11 mouse cellular contexts compared by ENCODE assay signal in genomic region chr1:191072329-191072913, GRCm38 (mm10). TPM values are rescaled to one million over a fixed set of nuclear protein-coding genes. Genes with fewer than 3 reads are reported as not detected.
DNase-seq lines count a peak whose midpoint lies in the region; ATAC-seq lines count a peak whose summit lies in the region.
"Had no signal": no experiment of that assay in that cellular context is flagged by ENCODE, and none has a peak within 500 bp of the region (broad histone marks: within the 10 kb centered on the region; RNA-seq: fewer than 3 reads in every experiment).

No protein-coding gene starts in this region.

- no peaks in the 10 kb centered on the region for H3K27me3 ChIP-seq in midbrain, embryonic 14.5 days (ENCODE audit: control insufficient read depth, insufficient read depth, low read length)
- H3K27me3 ChIP-seq: limb, embryonic 13.5 days had no signal

- WGBS in midbrain, embryonic 14.5 days: 95% methylated on average over 16 of the region's 16 CpGs

- no peak overlapping the region for H3K9ac ChIP-seq in midbrain, embryonic 14.5 days (replicated peaks; ENCODE audit: low read length)
- H3K9ac ChIP-seq: limb, embryonic 13.5 days had no signal

- H3K4me1 ChIP-seq in midbrain, embryonic 14.5 days (ENCODE audit: control insufficient read depth, insufficient read depth, low read length): no peaks in the 10 kb centered on the region
- H3K4me1 ChIP-seq: limb, embryonic 13.5 days had no signal

- H3K4me3 ChIP-seq in midbrain, embryonic 14.5 days (replicated peaks; ENCODE audit: low read depth, low read length): no peak overlapping the region
- H3K4me3 ChIP-seq: limb, embryonic 13.5 days had no signal

- H3K36me3 ChIP-seq in midbrain, embryonic 14.5 days (ENCODE audit: control insufficient read depth, insufficient read depth, low read length): peaks cover 23% of the 10 kb centered on the region

- ATAC-seq in granulocyte monocyte progenitor cell, adult 5-6 weeks (replicated peaks; ENCODE audit: poor library complexity, severe bottlenecking): peak; percentile 50
- ATAC-seq in megakaryocyte, adult 5-6 weeks (ENCODE audit: poor library complexity, severe bottlenecking): peak; percentile 30
- ATAC-seq in midbrain, embryonic 14.5 days (ENCODE audit: low FRiP score, low TSS enrichment): no peak

- no peak overlapping the region for H3K27ac ChIP-seq in midbrain, embryonic 14.5 days (replicated peaks; ENCODE audit: low read depth, low read length)
- H3K27ac ChIP-seq: limb, embryonic 13.5 days had no signal

- no peak overlapping the region for H3K4me2 ChIP-seq in midbrain, embryonic 14.5 days (ENCODE audit: low read length)
- H3K4me2 ChIP-seq: limb, embryonic 13.5 days had no signal

- DNase-seq in kidney, adult 9 months: peak; percentile 38
- no peak for DNase-seq in kidney, postnatal 10 days
- DNase-seq in adrenal gland, postnatal 25 days: peak; percentile 31
- no peak for DNase-seq in Muller cell, postnatal 12 days (ENCODE audit: inconsistent ontology term)
- DNase-seq in midbrain, embryonic 14.5 days: no peak
- no peak for DNase-seq in ovary, postnatal 36 days (ENCODE audit: low spot score)
- DNase-seq: cerebellum, adult 11 months had no signal

- H3K9me3 ChIP-seq in midbrain, embryonic 14.5 days (ENCODE audit: control insufficient read depth, low read length): no peaks in the 10 kb centered on the region
- H3K9me3 ChIP-seq: limb, embryonic 13.5 days had no signal

RNA-seq across cellular contexts. Expression of gene Nsl1, which starts 9.6 kb away (rescaled TPM):
- total RNA-seq in adrenal gland, postnatal 25 days (2021): 1.9 and 3.3 TPM in 2 replicates
- total RNA-seq in granulocyte monocyte progenitor cell, adult 5-6 weeks (2014; fragmentation: Nextera tagmentation): 11.1 and 12.6 TPM in 2 replicates
- total RNA-seq in granulocyte monocyte progenitor cell, adult 5-6 weeks (2017): 14.1 and 17.6 TPM in 2 replicates
- total RNA-seq in megakaryocyte, adult 5-6 weeks (2015): 7.3 and 8.1 TPM in 2 replicates
- total RNA-seq in megakaryocyte, adult 5-6 weeks (2017): 19.7 and 22.0 TPM in 2 replicates
- polyA plus RNA-seq in midbrain, embryonic 14.5 days (2014; fragmentation: Nextera tagmentation; extraction: Ambion mirVana): 2.7 and 4.9 TPM in 2 replicates

RNA-seq across cellular contexts. Expression of gene Tatdn3, which starts 9.7 kb away (rescaled TPM):
- total RNA-seq in adrenal gland, postnatal 25 days (2021): 18.1 and 28.4 TPM in 2 replicates
- 4.0 and 21.4 TPM in 2 replicates for total RNA-seq in granulocyte monocyte progenitor cell, adult 5-6 weeks (2014; fragmentation: Nextera tagmentation)
- total RNA-seq in granulocyte monocyte progenitor cell, adult 5-6 weeks (2017): 9.3 and 12.5 TPM in 2 replicates
- total RNA-seq in megakaryocyte, adult 5-6 weeks (2015): 20.0 and 24.7 TPM in 2 replicates
- 9.9 and 11.8 TPM in 2 replicates for total RNA-seq in megakaryocyte, adult 5-6 weeks (2017)
- polyA plus RNA-seq in midbrain, embryonic 14.5 days (2014; fragmentation: Nextera tagmentation; extraction: Ambion mirVana): 15.9 and 16.0 TPM in 2 replicates

RNA-seq across cellular contexts. Expression of gene Batf3, which starts 25.2 kb away (rescaled TPM):
- 1.7 and 3.1 TPM in 2 replicates for total RNA-seq in adrenal gland, postnatal 25 days (2021)
- total RNA-seq in granulocyte monocyte progenitor cell, adult 5-6 weeks (2014; fragmentation: Nextera tagmentation): not detected in 2 replicates
- total RNA-seq in granulocyte monocyte progenitor cell, adult 5-6 weeks (2017): not detected in 2 replicates
- total RNA-seq in megakaryocyte, adult 5-6 weeks (2015): 5.2 and 11.7 TPM in 2 replicates
- total RNA-seq in megakaryocyte, adult 5-6 weeks (2017): 1.8 and 3.4 TPM in 2 replicates
- 0.47 and 0.61 TPM in 2 replicates for polyA plus RNA-seq in midbrain, embryonic 14.5 days (2014; fragmentation: Nextera tagmentation; extraction: Ambion mirVana)
- total RNA-seq: hematopoietic stem cell, adult 5-6 weeks had no signal

RNA-seq across cellular contexts. Expression of gene Spata45, which starts 36.0 kb away (rescaled TPM):
- not detected in 2 replicates for total RNA-seq in adrenal gland, postnatal 25 days (2021)
- not detected in 2 replicates for total RNA-seq in granulocyte monocyte progenitor cell, adult 5-6 weeks (2014; fragmentation: Nextera tagmentation)
- not detected in 2 replicates for total RNA-seq in granulocyte monocyte progenitor cell, adult 5-6 weeks (2017)
- total RNA-seq in megakaryocyte, adult 5-6 weeks (2015): not detected in 2 replicates
- not detected in 2 replicates for total RNA-seq in megakaryocyte, adult 5-6 weeks (2017)
- not detected in 2 replicates for polyA plus RNA-seq in midbrain, embryonic 14.5 days (2014; fragmentation: Nextera tagmentation; extraction: Ambion mirVana)
- total RNA-seq: hematopoietic stem cell, adult 5-6 weeks had no signal
- polyA plus RNA-seq: limb, embryonic 13.5 days had no signal

RNA-seq across cellular contexts. Expression of gene Flvcr1, which starts 46.5 kb away (rescaled TPM):
- total RNA-seq in adrenal gland, postnatal 25 days (2021): 14.7 and 15.0 TPM in 2 replicates
- total RNA-seq in granulocyte monocyte progenitor cell, adult 5-6 weeks (2014; fragmentation: Nextera tagmentation): 25.1 and 29.5 TPM in 2 replicates
- total RNA-seq in granulocyte monocyte progenitor cell, adult 5-6 weeks (2017): 27.0 and 32.6 TPM in 2 replicates
- 52.7 and 55.5 TPM in 2 replicates for total RNA-seq in megakaryocyte, adult 5-6 weeks (2015)
- 45.4 and 57.0 TPM in 2 replicates for total RNA-seq in megakaryocyte, adult 5-6 weeks (2017)
- 10.0 and 12.1 TPM in 2 replicates for polyA plus RNA-seq in midbrain, embryonic 14.5 days (2014; fragmentation: Nextera tagmentation; extraction: Ambion mirVana)

Comparison
In these comparisons a context has a peak if more than half of its experiments do, and no peak if none do; other contexts are left out.
1. DNase-seq: peak in kidney, adult 9 months (single experiment) and adrenal gland, postnatal 25 days (single experiment); none in kidney, postnatal 10 days (single experiment), Muller cell, postnatal 12 days (single experiment), midbrain, embryonic 14.5 days (single experiment) and ovary, postnatal 36 days (single experiment).